Mouse (Mus musculus) adrenal gland, postnatal 36 days (tissue): Measurements from ENCODE around the gene Smyd2. TPM values are rescaled to one million over a fixed set of nuclear protein-coding genes. Genes with fewer than 3 reads are reported as not detected.

Experiments
- total RNA-seq, 2 experiments: library from RNA; stranded (reverse); gene quantifications; 2 replicates each; pipeline ENCODE4 v1.2.3; 2021

The Smyd2 gene
- total RNA-seq, 2 experiments from 2014 or later = 76.7 to 81.8 TPM

Other genes with a start within 250 kb of the Smyd2 start
- gene Cenpf, start 234.3 kb downstream of the Smyd2 start, total RNA-seq = 1 to 10 TPM; 4.0 to 4.7 TPM
- gene Ptpn14, start 194.1 kb downstream of the Smyd2 start, total RNA-seq = 10 to 100 TPM; 18.5 to 22.7 TPM
- gene Prox1, start 248.4 kb upstream of the Smyd2 start, total RNA-seq = 10 to 100 TPM; 27.5 to 52.3 TPM